Mouse (Mus musculus) heart, adult 2 months (tissue): ENCODE measurements at regions not wholly inside any gene's neighbourhood (a gene's known extent, or its start where the extent isn't known, plus 50 kb on each side); places are given as distances from the start of the nearest gene placed in this dataset.

Source experiments
- CTCF ChIP-seq: fragments of 200-600 bp; IDR thresholded peaks from 2 replicates; pipeline ENCODE4 v1.8.1; 2022; ENCODE audit warnings: antibody characterized with exemption, mild to moderate bottlenecking, moderate library complexity
- EP300 ChIP-seq: fragments of 200-500 bp; IDR thresholded peaks from 2 replicates; pipeline ENCODE4 v1.6.1; 2011; ENCODE audit warnings: low read depth, low read length, control low read depth; ENCODE audit not compliant: insufficient read depth
- POLR2A ChIP-seq: fragments of 200-500 bp; IDR thresholded peaks from 2 replicates; pipeline ENCODE4 v1.6.1; 2011; ENCODE audit warnings: mild to moderate bottlenecking, low read depth, low read length, control low read depth; ENCODE audit not compliant: insufficient read depth

GRCm38 (mm10) chr16:93189412-93189811 is 363.5 kb upstream of the Runx1 start:
- no peak for TF ChIP-seq CTCF
- TF ChIP-seq POLR2A: no peak
- no peak for TF ChIP-seq EP300
